Mouse (Mus musculus) cerebellum, adult 9-10 months (tissue): ENCODE measurements at regions not wholly inside any gene's neighbourhood (a gene's known extent, or its start where the extent isn't known, plus 50 kb on each side); places are given as distances from the start of the nearest gene placed in this dataset.
A peak's percentile ranks its signal among the peaks of the same experiment; 100 is the strongest.

Source experiments
- DNase-seq: peaks from one replicate; pipeline ENCODE4 v3.0.0; 2022

DNA sequence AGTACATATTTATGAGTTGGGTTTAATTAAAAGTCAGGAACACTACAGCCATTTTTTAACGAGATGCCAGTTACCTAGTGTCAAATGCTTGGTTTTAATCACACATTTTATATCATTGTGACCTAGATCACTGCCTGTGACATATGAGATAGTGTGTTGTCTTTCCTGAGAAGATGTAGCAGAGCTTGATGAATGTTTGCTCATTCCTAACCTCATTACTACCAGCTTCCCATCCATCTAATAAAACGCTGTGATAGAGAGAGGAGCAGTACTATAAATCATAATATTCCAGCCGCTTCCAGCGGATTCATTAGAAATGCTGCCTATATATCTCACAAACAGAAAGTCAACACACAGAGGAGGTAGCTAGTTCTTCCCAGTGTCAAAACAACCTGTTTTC lies 163.6 kb downstream of the Aldoart1 start:
- no peak for DNase-seq

DNA sequence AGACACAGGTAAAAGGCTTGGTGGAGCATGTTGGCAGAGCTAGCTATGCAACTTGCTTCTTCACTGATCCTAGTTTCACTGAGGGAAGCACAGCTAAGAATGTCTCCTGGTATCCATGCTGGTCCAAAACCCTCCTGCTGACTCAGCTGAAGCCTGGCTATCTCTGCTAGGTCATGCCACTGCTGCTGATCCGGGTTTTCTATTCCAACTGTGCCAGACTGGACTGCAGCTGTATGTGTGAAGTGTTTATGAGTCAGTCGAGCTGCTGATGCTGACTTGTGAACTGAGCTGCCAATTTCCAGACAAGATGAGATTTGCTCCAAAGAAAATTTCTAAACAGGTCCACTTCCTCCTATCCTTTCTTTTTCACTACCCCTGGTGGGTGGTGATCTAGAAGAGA lies 178.4 kb downstream of the Aldoart1 start:
- DNase-seq: no peak

DNA sequence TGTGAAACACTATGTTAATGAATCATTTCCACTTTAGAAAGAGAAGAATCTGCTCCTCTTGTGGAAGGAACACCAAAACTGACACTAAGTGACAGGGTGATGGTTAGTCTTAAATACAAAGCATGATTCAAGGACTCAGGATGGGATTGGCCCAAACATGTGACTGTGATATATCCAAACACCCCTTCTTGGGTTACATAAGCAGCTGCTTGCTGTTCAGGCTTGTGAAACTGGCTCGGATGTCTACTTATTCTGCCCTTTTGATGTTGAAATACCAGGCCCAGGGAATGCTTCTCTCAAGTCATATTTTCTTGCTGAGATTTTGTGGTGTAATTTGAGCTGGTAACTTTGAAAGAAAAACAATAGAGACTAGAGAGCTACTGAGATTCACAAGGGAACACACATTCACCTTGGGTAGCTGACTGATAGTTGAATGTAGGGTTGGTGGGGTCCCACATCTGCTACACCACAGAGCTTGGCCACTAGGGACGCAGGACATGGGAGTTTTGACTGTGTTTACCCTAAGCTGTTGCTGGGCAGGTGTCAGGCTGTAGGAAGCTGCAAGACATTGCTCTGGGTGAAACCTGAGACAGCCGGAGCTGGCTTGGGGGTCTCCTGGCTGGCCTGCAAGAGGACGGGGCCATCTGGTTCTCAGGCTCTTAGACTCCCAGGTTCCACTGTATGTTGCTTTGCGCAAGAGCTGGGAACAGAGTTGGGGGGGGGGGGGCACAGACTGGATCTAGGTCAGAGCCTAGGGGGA lies 180.6 kb downstream of the Aldoart1 start:
- no peak for DNase-seq

DNA sequence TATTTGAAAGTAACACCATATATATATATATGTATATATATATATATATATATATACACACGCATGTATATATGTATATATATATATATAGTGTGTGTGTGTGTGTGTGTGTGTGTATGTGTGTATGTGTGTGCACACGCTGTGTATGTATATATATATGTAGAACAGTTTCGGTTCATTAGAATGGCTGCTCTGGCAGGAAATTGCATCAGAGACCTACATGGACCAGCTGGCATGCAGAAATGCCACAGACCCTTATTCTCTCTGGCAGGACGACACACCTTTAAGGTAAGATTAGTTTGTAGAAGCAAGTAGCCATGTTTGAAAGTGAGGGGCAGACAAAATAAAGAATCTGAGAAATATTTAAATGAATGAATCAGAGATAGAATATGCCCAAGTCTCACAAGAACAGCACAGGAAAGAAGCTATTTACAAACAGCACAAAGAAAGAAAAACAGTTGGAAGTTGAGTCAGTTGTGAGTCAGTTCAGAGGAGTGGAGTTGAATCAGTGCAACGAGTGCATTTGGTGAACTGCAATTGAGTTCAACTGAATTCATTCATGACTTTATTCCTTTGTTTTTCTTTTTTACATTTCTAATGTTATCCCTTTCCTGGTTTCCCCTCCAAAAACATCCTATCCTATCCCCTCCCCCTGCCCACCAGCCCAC lies 182.5 kb downstream of the Aldoart1 start:
- no peak for DNase-seq

DNA sequence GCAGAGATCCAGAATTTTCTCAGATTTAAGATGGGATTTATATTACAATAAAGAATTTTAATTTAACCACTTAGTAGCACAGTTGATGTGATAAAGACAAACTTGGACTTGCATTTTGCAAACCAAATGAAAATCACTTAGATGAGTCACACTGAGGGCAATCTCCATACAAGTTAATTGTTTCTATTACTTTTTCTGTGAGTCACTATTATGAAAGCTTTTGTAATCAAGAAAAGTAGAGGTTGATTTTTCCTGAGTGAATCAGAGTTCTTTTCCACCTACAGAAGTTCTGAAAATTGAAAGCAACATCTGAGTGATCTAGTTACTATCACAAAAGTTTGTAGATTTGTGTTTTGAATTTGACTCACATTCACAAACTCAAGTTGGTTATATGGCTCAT lies 188.1 kb downstream of the Aldoart1 start:
- no peak for DNase-seq

DNA sequence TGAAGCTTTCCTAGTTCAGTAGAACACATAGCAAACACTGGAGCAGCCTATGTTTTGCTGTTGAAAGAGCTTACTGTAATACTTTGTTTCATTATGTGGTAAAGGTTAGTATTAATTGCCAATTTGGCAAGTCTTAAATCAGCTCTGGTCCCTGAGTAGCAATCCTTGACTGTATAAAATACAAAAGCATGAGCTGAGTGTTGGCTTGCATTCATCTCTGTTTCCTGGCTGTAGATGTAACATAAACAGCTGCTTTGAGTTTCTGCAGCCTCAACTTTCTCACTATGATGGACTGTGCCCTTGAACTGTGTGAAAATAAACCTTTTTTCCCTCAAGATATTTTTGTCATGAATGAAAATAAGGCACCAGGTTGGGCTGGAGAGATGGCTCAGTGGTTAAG lies 190.0 kb downstream of the Aldoart1 start:
- no peak for DNase-seq

DNA sequence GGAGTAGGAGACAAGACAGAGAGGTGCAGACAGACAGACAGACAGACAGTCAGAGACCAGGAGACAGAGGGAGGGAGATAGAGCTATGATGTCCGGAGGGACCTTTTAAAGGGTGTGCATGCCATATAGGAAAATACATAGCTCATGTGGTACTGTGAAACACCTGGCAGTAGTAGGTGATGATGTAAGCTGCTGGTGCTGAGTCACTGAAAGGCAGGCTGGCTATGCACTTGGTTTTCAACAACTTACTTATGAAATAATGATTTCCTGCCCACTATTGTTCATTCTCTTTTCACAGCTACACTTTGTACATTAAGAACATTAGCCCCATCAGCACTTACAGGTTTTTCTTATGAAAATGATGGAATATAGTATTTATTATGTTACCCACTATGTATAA lies 196.2 kb downstream of the Aldoart1 start:
- no peak for DNase-seq

DNA sequence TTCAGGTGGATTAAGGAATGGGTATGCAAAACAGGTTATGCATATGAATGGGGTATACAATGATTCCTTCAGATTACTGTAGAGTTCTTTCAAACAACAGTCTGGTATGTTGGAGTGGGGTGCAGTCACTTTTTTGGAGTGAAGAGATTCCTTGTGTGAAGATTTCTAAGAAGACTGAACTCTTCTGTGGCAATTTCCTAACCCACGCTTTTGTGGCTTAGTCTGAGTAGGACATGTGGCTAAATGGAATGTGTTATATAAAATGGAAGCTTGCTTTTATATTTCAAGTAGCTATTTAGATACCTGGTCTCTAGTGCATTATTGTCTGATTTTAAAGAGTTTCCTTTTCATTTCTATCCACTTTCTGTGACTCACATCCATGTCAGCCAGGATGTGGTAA lies 205.3 kb downstream of the Aldoart1 start:
- no peak for DNase-seq

DNA sequence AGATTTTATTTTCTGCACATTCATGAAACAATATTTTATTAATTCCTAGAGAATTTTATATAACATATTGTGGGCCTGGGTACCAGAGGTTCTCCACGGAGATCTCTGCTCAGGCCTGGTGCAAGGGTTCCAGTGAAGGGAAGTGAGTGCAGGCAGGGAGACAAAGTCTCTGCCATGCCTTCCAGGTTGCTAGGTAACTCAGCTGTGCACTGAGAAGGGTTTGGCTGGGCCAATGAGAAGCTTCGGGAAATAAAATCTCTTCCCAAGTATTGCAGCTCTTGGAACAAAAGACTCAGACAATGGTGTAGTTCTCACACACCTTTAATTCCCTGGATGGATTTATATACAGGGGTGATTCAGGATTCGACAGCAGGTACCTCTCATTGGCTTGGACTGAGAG lies 223.0 kb downstream of the Aldoart1 start:
- DNase-seq: no peak

DNA sequence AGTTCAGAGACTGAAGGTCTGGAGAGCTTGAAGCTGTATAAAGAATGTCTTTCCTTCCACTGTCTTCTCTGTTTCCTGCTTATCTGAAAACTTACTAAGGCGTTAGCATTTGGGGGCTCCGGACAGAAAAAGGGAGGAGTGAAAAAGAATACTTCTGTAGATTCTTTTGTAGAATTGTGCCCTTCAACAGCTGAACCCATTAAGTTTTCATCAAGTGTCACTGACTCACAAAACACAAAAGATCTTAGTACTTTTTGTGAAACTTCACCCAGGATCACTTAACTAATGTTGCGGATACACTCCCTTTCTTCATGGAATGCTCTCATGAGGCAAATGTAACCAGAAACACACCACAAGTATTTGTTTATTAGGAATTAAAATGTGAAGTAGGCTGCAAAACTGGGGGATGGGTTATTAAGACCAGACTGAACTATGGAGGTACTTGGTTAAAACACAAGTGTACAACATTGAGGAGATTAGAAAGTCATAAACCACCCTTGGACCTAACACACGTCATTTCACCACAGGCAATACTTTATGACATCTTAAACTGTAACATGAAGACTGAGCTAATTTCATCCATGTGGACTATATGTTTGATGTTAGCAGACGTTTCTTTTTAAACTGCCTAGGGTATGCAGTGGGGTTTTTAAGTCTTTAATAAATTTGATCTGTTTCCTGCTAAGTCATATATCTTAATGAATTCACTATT lies 225.1 kb downstream of the Aldoart1 start:
- DNase-seq: no peak

DNA sequence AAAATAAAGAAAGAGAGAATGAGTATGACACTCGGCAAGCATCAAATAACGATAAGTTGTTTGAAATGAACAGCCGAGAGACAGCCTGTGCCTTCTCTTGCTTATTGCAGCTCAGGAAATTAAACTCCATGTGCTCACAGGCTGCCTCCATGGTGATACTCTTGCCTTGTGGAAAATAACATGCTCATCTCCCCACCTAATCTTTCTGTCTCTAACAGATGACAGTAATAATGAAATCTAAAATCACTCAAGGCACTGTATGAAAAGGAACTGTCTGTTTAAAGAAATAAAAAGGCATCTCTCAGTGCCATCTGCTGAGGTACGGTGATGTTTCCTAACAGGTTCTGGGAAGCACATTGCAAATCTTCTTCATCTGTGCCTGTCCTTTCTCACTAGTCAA lies 247.3 kb downstream of the Aldoart1 start:
- DNase-seq: no peak

DNA sequence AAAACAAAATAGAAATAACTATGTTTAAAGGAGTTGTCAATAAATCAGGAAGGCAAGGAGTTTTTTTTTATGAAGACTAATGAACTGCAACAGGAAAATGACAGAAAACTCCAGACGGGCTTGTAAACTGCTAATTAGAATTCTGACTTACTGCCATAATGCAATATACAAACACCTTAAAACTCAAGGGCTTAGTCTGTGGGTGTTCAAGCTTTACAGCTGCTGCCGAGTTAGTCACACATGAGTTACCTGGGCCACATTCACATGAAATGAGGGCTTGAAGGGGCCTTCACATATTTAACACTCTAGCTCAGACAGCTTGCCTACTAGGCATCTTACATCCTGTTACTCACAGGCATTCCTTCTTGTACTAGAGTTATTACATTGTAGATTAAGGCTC lies 256.9 kb downstream of the Aldoart1 start:
- no peak for DNase-seq

DNA sequence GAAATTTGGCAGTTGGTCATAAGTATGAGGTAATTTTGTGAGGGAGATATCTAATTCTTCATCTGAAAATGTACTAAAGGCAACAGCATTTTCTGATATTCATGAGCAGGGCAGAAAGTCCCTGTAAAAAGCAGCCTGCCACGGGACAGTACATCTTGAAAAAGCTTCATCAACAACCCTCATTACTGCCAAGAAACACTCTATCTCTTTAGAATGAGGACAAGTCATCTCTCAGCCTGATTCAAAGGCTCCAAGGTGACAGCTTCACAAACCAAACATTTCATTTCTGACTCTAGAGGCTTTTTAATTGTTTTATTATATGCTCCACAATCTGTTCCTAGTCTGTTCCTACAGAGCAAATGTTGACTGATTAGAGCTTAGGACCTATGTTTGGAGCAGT lies 260.3 kb downstream of the Aldoart1 start:
- DNase-seq: no peak

DNA sequence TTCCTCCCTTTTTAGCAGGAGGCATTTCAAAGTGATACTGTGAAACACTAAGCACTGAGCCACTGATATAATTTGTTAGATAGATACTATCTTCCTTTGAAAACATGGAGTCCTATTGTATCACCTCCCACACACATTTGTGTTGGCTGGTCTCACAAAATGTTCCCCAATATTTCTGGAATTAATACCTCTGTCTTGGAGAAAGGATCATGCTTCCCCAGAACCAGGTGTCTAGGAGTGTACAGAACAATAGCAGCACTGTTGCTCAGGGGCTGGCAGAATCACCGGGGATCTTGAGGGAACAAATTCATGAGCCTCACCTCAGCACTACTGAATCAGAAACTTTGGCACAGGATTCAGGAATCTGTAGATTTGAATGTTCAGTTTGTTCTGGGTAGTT lies 277.5 kb downstream of the Aldoart1 start:
- DNase-seq: no peak

DNA sequence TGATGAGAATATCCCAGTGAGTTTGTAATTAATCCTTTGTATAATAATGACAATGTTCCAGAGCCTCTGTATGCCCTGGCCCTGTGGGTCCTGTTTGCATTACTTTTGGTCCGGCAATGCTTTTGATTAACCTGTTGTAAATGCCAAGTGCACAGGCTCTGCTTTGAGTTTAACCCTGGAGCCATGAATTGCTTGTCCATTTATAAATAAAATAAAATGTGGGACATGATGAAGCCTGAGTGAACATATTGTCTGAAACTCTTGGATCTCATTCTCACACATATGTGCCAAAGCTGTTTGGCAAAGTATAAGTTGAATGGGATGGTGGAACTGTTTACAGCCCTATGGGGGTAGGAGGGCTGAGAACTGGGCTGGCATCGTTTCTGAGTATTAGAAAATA lies 280.5 kb downstream of the Aldoart1 start:
- peak; percentile 23 for DNase-seq

DNA sequence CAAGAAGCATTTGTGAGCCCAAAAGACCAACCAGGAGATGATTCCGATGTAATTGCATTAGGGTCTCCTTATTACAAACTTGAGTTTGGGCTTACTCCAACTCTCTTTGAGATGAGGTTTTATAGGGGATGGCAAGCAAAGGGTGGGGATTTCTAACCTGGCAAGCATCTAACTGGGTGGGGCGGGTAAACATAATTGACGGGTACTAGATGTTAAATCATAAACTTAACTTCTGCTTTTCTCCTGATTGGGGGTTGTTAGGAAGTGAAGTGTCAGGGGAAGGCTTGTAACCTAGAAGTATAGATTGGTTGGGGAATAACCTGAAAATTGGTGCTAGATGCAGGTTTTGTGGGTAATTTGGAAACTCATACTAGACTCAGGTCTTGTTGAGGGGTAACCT lies 287.2 kb downstream of the Aldoart1 start:
- DNase-seq: no peak

DNA sequence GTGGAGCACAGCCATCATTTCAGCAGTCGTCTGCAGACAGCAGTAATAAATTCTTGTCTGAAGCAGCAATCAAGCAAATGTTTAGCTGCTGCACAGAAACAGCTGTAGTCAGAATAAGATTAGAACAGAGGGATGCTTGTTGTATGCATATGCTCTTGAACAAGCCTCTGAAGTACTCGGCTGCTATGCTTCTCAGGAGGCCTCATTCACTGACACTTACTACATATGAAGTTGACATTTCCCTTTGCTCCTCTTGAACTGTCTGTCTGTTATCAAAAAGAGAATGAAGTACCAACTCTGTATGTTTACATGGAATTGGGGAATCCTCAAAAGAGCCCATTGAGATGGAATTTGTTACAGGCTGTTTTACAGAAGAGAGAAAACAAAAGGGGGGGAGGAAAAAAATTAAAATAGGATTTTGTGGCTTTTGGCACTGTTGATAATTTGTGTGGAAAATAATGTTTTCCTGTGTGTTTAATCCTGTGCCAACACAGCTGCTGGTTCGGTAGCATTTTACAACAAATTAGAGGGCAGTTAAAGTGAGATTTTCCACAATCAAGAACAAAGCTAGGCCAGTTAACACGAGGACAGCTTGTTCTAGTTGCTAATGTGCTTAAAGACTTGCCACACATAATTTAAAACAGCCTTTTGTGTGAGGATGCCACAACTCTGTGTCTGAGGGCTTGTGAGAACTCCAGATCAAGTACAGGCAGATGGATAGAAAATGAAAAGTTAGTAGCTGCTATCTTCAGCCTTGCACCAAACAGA lies 289.3 kb downstream of the Aldoart1 start:
- no peak for DNase-seq

DNA sequence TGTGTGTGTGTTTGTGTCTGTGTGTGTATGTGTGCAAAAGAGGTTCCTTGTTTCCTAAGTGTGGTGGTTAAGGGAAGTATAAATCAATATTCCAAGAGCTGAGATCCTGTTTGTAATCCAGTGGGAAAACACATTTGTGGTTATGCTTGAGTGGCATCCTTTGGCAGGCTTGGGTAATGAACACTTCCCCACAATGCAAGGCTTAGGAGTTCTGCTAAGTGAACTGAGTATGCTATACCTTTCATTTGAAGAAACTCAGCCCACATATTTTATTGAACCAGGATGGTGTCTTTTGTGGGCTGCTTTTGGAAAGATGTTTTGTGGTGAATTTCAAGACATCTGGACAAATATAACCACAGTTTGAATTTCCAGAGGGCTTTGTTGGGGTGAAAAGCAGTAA lies 298.2 kb downstream of the Aldoart1 start:
- no peak for DNase-seq

DNA sequence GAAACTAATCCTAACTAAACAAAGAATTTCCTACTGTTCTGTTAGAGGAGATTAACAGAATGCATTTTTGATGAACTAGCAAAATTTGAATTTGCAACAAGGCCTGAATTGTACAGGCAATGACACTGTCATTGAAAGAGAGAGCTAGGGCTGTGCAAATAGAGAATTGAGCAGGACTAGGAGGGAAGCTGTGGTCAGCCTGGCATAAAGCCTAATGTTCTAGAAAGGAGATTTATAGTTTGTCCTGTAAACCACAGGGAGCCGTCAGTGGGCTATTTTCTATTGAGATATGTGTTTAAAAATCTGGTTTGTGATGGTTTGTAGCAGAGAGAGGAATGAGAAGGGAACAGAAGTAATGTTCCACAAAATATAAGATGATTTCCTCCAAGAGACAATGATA lies 317.9 kb downstream of the Aldoart1 start:
- no peak for DNase-seq

DNA sequence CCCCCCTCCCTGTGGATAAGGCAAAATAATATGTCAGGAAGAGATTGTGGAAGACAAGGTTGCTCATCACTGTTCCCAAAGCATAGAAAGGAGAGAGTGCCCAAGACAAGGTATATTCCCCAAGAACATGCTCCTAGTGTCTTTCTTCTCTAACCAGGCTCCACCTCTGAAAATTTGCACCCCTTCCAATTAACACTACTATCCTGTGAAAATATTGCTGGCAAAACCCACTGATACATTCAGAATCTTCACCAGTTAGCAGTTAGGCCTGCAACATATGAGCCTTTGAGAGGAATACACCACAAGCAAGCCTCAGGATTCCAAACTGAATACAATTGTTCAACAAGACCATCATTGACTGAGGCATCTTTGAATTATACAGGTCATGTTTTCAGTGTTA lies 323.9 kb upstream of the Tle1 start:
- no peak for DNase-seq

DNA sequence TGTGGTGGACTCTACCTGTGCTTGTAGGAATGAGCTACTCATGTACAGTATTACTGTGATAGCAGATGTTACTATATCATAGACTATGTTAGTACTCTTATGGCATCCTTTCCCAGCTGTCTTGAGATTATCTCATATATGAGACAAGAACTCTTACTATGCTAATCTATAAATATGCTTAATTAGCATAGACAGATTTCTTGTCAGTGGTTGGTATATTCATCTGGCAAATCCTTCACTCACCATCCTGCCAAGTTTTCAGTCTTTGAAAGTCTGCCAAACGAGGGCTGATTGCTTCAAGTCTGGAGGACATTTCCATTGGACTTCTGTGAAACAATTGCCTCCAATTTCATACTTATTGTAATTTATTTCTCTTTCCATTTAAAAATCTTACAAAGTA lies 323.4 kb upstream of the Tle1 start:
- DNase-seq: peak; percentile 84

DNA sequence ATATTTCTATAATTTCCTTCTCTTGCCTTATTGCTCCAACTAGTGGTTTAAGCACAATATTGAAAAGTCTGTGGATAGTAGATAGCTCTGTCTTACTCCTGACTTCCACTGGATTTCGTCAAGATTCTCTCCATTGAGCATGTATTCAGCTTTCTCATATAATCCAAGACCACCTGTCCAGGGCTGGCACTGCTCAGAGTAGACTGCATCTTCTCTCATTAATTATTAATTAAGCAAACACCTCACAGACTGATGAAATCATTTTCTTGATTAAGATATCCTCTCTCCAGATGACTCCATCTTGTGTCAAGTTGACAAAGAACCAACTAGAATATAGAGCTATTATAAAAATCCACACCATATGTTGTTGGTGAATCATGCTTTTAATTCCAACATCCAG lies 310.5 kb upstream of the Tle1 start:
- DNase-seq: no peak

DNA sequence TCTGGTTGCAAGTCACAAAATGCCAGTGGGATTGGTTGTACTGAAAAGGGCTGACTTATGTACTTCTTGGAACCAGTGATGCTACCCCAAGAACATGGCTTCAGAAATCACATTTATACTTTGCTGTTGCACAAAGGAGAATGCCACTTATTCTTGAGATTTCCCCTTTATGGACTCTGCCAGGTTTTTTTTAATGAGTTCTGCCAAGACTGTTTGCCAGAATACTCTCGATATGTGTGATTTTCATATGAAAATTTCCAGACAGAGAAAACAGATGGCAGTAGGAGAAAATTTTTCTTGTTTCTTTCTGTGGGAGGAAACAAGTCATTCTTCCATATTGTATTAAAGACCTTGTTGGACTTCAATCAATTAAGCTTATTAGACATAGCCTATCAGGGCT lies 281.0 kb upstream of the Tle1 start:
- no peak for DNase-seq

DNA sequence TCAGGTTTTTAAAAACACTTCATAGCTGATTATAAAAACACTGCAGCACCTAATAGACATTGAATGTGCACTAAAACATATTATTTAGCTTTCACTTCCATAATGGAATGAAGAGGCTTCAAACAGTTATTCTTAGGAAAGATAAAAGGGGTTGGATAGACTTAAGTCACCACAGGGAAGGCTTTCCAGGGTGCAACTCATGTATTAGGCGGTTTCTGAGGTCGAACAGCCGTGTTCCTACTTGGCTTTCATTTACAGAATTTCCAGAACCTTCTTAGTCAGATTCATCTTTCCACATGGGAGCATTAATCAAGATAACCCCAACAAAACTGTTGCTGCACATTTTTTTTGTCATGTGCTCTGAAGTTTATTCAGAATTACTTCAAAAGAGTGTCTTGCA lies 279.8 kb upstream of the Tle1 start:
- DNase-seq: no peak
